Mouse (Mus musculus) brain, embryonic 14.5 days (tissue): Measurements from ENCODE around the gene Dapk3. TPM values are rescaled to one million over a fixed set of nuclear protein-coding genes. Genes with fewer than 3 reads are reported as not detected.
A peak's percentile ranks its signal among the peaks of the same experiment; 100 is the strongest.
"Not testable (repeated sequence)": the region's sequence is repeated elsewhere in the genome, so short reads cannot be mapped to it uniquely, and the experiment has no call there.

ENCODE experiments used
- DNase-seq: peaks from one replicate; pipeline ENCODE4 v3.0.0-alpha.2; 2011; ENCODE audit warnings: low read depth
- CTCF ChIP-seq: fragments of 200-500 bp; IDR thresholded peaks from 2 replicates; pipeline ENCODE4 v1.5.1; 2012; ENCODE audit warnings: inconsistent platforms, mild to moderate bottlenecking, moderate library complexity, borderline replicate concordance; ENCODE audit not compliant: insufficient read depth, insufficient read length; ENCODE audit errors: extremely low read depth
- POLR2A ChIP-seq: fragments of 200-500 bp; IDR thresholded peaks from 2 replicates; pipeline ENCODE4 v1.6.1; 2012; ENCODE audit warnings: mild to moderate bottlenecking, inconsistent platforms, borderline replicate concordance; ENCODE audit not compliant: poor library complexity, insufficient read depth, insufficient read length, severe bottlenecking; ENCODE audit errors: extremely low read depth
- polyA plus RNA-seq: library from polyadenylated mRNA; depleted of rRNA; stranded (reverse); fragments of >200 nt; gene quantifications from 2 replicates; pipeline ENCODE4 v1.2.3, GENCODE M21; 2012

The Dapk3 gene
- polyA plus RNA-seq, 1 experiment, result 88.4 TPM

- peak; percentile 29 for DNase-seq
Observed at GRCm38 (mm10) chr10:81217267-81217666, 34.5 kb downstream of the Dapk3 start.

GRCm38 (mm10) chr10:81217964-81218363 lies 35.2 kb downstream of the Dapk3 start:
- no peak for TF ChIP-seq POLR2A
- TF ChIP-seq CTCF, result peak; percentile 85
- peak; percentile 28 for DNase-seq

More at GRCm38 (mm10) chr10:81217267-81217666, 34.5 kb downstream of the Dapk3 start:
- peak; percentile 44; the same call in 1 of the 2 replicates for TF ChIP-seq CTCF

- no peak for DNase-seq
- TF ChIP-seq POLR2A (no peak), CTCF (no peak)
Observed at GRCm38 (mm10) chr10:81221402-81222015, 38.7 kb downstream of the Dapk3 start.

GRCm38 (mm10) chr10:81223731-81224130 lies 40.9 kb downstream of the Dapk3 start:
- DNase-seq, result not testable (repeated sequence)

GRCm38 (mm10) chr10:81229735-81230437 lies 47.1 kb downstream of the Dapk3 start:
- DNase-seq, result peak; percentile 43
- TF ChIP-seq POLR2A (no peak), CTCF (no peak)

GRCm38 (mm10) chr10:81230438-81231332 lies 47.9 kb downstream of the Dapk3 start, which contains the start of gene Atcay:
Gene Atcay (minus strand): TSS chr10:81230833.
- DNase-seq, result peak; percentile 96
- TF ChIP-seq POLR2A (peak; percentile 63; the same call in 1 of the 2 replicates), CTCF (peak; percentile 73)

GRCm38 (mm10) chr10:81231436-81231835 lies 48.6 kb downstream of the Dapk3 start:
- DNase-seq, result no peak
- TF ChIP-seq POLR2A, result no peak
- no peak for TF ChIP-seq CTCF

GRCm38 (mm10) chr10:81232580-81233225 lies 49.9 kb downstream of the Dapk3 start, which contains the start of gene Zfr2:
Gene Zfr2 (plus strand): TSS chr10:81233155.
- DNase-seq, result peak; percentile 91
- peak; percentile 60 for TF ChIP-seq POLR2A
- no peak for TF ChIP-seq CTCF

GRCm38 (mm10) chr10:81233226-81233585 lies 50.4 kb downstream of the Dapk3 start:
- no peak for DNase-seq
- TF ChIP-seq CTCF (no peak), POLR2A (no peak)

GRCm38 (mm10) chr10:81234206-81234605 lies 51.4 kb downstream of the Dapk3 start:
- no peak for DNase-seq
- no peak for TF ChIP-seq POLR2A
- TF ChIP-seq CTCF, result no peak

GRCm38 (mm10) chr10:81236471-81237268 lies 53.9 kb downstream of the Dapk3 start:
- DNase-seq, result no peak
- TF ChIP-seq CTCF, result no peak
- TF ChIP-seq POLR2A, result no peak
